Mouse (Mus musculus) kidney, adult 2 months (tissue): ENCODE measurements at regions not wholly inside any gene's neighbourhood (a gene's known extent, or its start where the extent isn't known, plus 50 kb on each side); places are given as distances from the start of the nearest gene placed in this dataset.

ENCODE experiments used
- CTCF ChIP-seq: fragments of 200-500 bp; conservative IDR thresholded peaks from 2 replicates; pipeline ENCODE4 v1.5.1; 2011; ENCODE audit warnings: low read depth, mild to moderate bottlenecking, control low read depth, low read length, moderate library complexity, mixed read lengths; ENCODE audit not compliant: insufficient read depth, insufficient read length
- POLR2A ChIP-seq: fragments of 200-500 bp; IDR thresholded peaks from one replicate; pipeline ENCODE4 v1.6.1; 2011; ENCODE audit warnings: low read depth, low read length, control low read depth

- TF ChIP-seq POLR2A: no peak
- no peak for TF ChIP-seq CTCF
Observed at GRCm38 (mm10) chr2:167872507-167872906, 59.4 kb upstream of the Ptpn1 start.
